Mouse (Mus musculus) erythroblast, embryonic 14.5 days (primary cell): ENCODE data around the gene Gabre.

ENCODE experiments used
- GATA1 ChIP-seq: IDR thresholded peaks from 2 replicates; pipeline ENCODE4 v1.6.1; 2012; ENCODE audit warnings: low read length, inconsistent platforms, mixed read lengths
- TAL1 ChIP-seq: IDR thresholded peaks from 3 replicates; pipeline ENCODE4 v1.6.1; 2012; ENCODE audit warnings: low read length, inconsistent platforms, mixed read lengths

DNA sequence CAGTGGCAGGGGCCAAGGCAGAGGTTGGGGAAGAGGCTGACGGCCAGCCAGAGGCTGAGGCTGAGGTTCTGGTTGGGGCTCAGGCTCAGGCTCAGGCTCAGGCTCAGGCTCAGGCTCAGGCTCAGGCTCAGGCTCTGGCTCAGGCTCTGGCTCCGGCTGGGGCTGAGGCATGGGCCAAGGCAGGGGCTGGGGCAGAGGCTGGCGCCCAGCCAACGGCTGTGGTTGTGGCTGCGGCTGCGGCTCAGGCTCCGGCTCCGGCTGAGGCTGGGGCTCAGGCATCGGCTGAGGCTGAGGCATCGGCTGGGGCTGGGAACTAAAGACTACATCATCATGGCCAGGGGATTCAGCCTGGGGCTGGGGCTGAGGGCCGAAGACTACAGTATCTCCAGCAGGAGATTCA, 4.0 kb downstream of the Gabre start:
- TF ChIP-seq GATA1, result no peak
- TF ChIP-seq TAL1, result no peak
